Mouse (Mus musculus): ENCODE measurements around the gene Nmral1. TPM values are rescaled to one million over a fixed set of nuclear protein-coding genes. Genes with fewer than 3 reads are reported as not detected.
"Not testable (repeated sequence)": the region's sequence is repeated elsewhere in the genome, so short reads cannot be mapped to it uniquely, and the experiment has no call there.

Nmral1 gene
- total RNA-seq, 1 experiment = 35.2 TPM

DNA sequence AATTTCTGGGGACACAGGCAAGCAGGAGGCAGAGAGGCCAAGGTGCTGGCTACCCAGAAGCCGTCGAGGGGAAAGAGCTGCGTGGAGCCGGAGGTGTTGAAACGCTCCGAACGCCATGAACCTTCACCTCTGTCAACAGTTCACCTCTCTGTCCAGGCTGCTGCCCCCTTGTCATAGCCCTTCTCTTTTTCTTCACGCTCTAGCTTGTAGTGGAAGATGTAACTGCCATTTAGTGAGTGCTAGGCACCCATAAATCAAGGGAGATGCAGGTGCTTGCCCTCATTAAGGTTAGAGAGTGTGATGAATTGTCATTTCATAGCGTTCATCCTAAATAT, 34.7 kb downstream of the Nmral1 start:
- Histone ChIP-seq H3K4me1 (ENCODE audit: control insufficient read depth in 2 of 2, insufficient read depth in 2 of 2, low read length in 2 of 2, poor library complexity in 1 of 2) (peaks cover 0 to 2% of the 10 kb centered on the region in 2 experiments; a peak in 3 of 4 replicates), H3K9me3 (ENCODE audit: control insufficient read depth, insufficient read depth, low read depth, low read length) (no peaks in the 10 kb centered on the region), H3K36me3 (ENCODE audit: control insufficient read depth, insufficient read depth, low read length, poor library complexity, severe bottlenecking) (peaks cover 8% of the 10 kb centered on the region), H3K9ac (ENCODE audit: insufficient read depth, low read depth, low read length, poor library complexity, severe bottlenecking) (peak overlapping the region; percentile 96), H3K4me3 (ENCODE audit: insufficient read depth in 1 of 2, low read depth in 1 of 2, low read length in 2 of 2, poor library complexity in 1 of 2, severe bottlenecking in 1 of 2) (peak overlapping the region; percentile 91 to 98), H3K27ac (ENCODE audit: insufficient read depth, low read depth, low read length, poor library complexity, severe bottlenecking) (peak overlapping the region; percentile 20; the same call in 1 of the 2 replicates)
- TF ChIP-seq MAFK (IDR thresholded peaks at IDR 0.05; ENCODE audit: insufficient read depth, low read depth, low read length) (no peak), ZC3H11A (IDR thresholded peaks at IDR 0.05; ENCODE audit: borderline replicate concordance, low read depth, low read length) (no peak), ZNF384 (IDR thresholded peaks at IDR 0.05; ENCODE audit: low read depth, low read length) (no peak), CHD2 (IDR thresholded peaks at IDR 0.05; ENCODE audit: low read depth, low read length) (no peak)
- in situ Hi-C loops (cut with MboI; ENCODE audit: low sequenced_read_pairs in 2 of 2, unreplicated experiment in 2 of 2) = no loop called here
- no peak for DNase-seq (ENCODE audit: low read depth, low spot score)

DNA sequence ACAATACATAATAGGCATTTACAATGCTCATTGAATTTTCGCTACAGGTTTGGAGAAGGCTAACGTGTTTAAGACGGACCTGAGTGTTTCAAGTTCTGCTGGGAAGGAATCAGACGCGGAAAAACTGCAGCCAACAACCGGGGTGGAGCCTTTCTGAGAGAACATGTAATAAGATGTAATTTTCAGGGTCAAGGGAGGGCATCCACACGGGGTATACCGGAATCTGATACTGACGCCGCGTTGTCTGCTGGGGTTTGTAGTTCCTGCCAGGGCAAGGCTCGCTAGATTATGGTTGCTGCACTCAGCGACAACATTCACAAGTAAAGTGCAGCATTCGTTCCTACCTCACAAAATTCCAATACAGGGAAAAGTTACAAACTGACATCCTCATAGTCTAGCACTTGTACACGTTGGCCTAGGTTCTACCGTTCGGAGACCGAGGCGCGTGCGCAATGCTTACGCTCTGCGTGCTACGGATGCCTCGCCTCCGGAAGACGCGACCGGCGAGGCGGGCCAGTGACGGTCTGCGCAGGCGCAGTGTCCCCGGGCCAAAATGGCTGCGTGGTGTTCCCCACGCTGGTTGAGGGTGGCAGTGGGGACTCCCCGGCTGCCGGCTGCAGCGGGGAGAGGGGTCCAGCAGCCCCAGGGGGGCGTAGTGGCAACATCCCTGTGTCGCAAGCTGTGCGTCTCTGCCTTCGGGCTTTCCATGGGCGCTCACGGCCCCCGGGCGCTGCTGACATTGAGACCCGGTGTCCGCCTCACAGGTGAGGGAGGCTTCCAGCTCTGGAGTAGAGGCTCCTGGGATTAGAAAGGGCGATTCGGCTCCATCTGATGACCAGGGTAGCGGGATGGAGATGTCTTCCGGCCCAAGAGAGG, 35.3 kb downstream of the Nmral1 start:
- Histone ChIP-seq H3K9me3 (ENCODE audit: control insufficient read depth, insufficient read depth, low read depth, low read length) (no peaks in the 10 kb centered on the region), H3K9ac (ENCODE audit: insufficient read depth, low read depth, low read length, poor library complexity, severe bottlenecking) (peak overlapping the region; percentile 96), H3K4me1 (ENCODE audit: control insufficient read depth in 2 of 2, insufficient read depth in 2 of 2, low read length in 2 of 2, poor library complexity in 1 of 2) (peaks cover 0 to 2% of the 10 kb centered on the region in 2 experiments; a peak in 3 of 4 replicates), H3K27ac (ENCODE audit: insufficient read depth, low read depth, low read length, poor library complexity, severe bottlenecking) (peak overlapping the region; percentile 54; the same call in 1 of the 2 replicates), H3K36me3 (ENCODE audit: control insufficient read depth, insufficient read depth, low read length, poor library complexity, severe bottlenecking) (peaks cover 8% of the 10 kb centered on the region), H3K4me3 (ENCODE audit: insufficient read depth in 1 of 2, low read depth in 1 of 2, low read length in 2 of 2, poor library complexity in 1 of 2, severe bottlenecking in 1 of 2) (peak overlapping the region; percentile 91 to 98)
- in situ Hi-C loops (cut with MboI; ENCODE audit: low sequenced_read_pairs in 2 of 2, unreplicated experiment in 2 of 2) = no loop called here
- peak; percentile 94 for TF ChIP-seq HCFC1 (IDR thresholded peaks at IDR 0.05; ENCODE audit: borderline replicate concordance, insufficient read depth, low read length)
- no peak for TF ChIP-seq MAFK (IDR thresholded peaks at IDR 0.05; ENCODE audit: insufficient read depth, low read depth, low read length)
- TF ChIP-seq ZNF384 (IDR thresholded peaks at IDR 0.05; ENCODE audit: low read depth, low read length) = no peak
- DNase-seq (ENCODE audit: low read depth, low spot score) = peak; percentile 90

DNA sequence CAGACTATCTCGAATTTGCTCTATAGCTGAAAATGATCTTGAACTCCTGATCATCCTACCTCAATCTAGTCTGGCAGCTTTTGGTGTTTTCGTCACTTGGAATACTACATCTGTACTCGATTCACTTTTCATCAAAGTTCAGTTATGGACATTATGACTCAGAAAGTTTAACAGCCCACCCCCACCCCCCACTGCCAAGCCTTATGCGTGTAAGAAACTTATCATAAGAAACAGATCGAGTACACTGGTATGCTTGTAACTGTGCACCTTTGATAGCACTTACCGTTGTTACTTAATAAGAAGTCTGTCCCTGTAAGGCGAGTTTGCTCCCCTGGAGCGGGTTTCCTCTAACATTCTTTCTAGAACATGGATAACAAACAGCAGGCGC, 36.0 kb downstream of the Nmral1 start:
- Histone ChIP-seq H3K4me1 (ENCODE audit: control insufficient read depth in 2 of 2, insufficient read depth in 2 of 2, low read length in 2 of 2, poor library complexity in 1 of 2) (peaks cover 0 to 2% of the 10 kb centered on the region in 2 experiments; a peak in 3 of 4 replicates), H3K4me3 (ENCODE audit: insufficient read depth in 1 of 2, low read depth in 1 of 2, low read length in 2 of 2, poor library complexity in 1 of 2, severe bottlenecking in 1 of 2) (peak overlapping the region; percentile 91 to 98), H3K9ac (ENCODE audit: insufficient read depth, low read depth, low read length, poor library complexity, severe bottlenecking) (peak overlapping the region; percentile 81; the same call in 1 of the 2 replicates), H3K36me3 (ENCODE audit: control insufficient read depth, insufficient read depth, low read length, poor library complexity, severe bottlenecking) (peaks cover 5% of the 10 kb centered on the region), H3K27ac (ENCODE audit: insufficient read depth, low read depth, low read length, poor library complexity, severe bottlenecking) (peak overlapping the region; percentile 54; the same call in 1 of the 2 replicates), H3K9me3 (ENCODE audit: control insufficient read depth, insufficient read depth, low read depth, low read length) (no peaks in the 10 kb centered on the region)
- TF ChIP-seq ZNF384 (IDR thresholded peaks at IDR 0.05; ENCODE audit: low read depth, low read length) (no peak), HCFC1 (IDR thresholded peaks at IDR 0.05; ENCODE audit: borderline replicate concordance, insufficient read depth, low read length) (no peak), CHD2 (IDR thresholded peaks at IDR 0.05; ENCODE audit: low read depth, low read length) (no peak), ZC3H11A (IDR thresholded peaks at IDR 0.05; ENCODE audit: borderline replicate concordance, low read depth, low read length) (no peak), MAFK (IDR thresholded peaks at IDR 0.05; ENCODE audit: insufficient read depth, low read depth, low read length) (no peak)
- in situ Hi-C loops (cut with MboI; ENCODE audit: low sequenced_read_pairs in 2 of 2, unreplicated experiment in 2 of 2) = no loop called here
- DNase-seq (ENCODE audit: low read depth, low spot score) = no peak

DNA sequence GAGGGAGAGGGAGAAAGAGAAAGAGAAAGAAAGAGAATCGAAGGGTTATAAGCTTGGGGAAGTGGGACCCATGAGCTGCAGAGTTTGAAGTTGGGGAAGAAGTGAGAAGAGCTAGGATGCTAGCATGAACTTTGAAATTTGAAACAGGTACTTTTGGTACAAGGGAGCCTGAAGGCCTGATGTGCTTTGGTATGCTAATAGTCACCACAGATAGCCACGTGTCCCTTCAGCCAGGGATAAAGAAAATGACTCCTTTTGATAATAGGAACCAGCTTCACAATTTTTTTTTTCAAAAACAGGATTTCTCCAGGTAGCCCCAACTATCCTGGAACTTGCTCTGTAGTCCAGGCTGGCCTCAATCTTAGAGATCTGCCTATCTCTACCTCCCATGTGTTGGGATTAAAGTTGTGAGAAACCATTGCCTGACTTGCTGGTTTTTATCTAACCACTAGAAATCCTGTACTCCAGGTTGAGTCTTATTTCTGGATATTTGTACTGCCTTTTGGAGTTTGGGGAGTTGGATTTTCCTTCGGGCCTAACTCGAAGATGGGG, 36.5 kb downstream of the Nmral1 start:
- Histone ChIP-seq H3K27ac (ENCODE audit: insufficient read depth, low read depth, low read length, poor library complexity, severe bottlenecking) (no peak overlapping the region), H3K4me1 (ENCODE audit: control insufficient read depth in 2 of 2, insufficient read depth in 2 of 2, low read length in 2 of 2, poor library complexity in 1 of 2) (peaks cover 0 to 2% of the 10 kb centered on the region in 2 experiments; a peak in 3 of 4 replicates), H3K4me3 (ENCODE audit: insufficient read depth in 1 of 2, low read depth in 1 of 2, low read length in 2 of 2, poor library complexity in 1 of 2, severe bottlenecking in 1 of 2) (peak overlapping the region in 1 of 2 experiments; percentile 91; a peak in 1 of 4 replicates), H3K9ac (ENCODE audit: insufficient read depth, low read depth, low read length, poor library complexity, severe bottlenecking) (peak overlapping the region; percentile 81; the same call in 1 of the 2 replicates), H3K9me3 (ENCODE audit: control insufficient read depth, insufficient read depth, low read depth, low read length) (no peaks in the 10 kb centered on the region), H3K36me3 (ENCODE audit: control insufficient read depth, insufficient read depth, low read length, poor library complexity, severe bottlenecking) (peaks cover 3% of the 10 kb centered on the region)
- in situ Hi-C loops (cut with MboI; ENCODE audit: low sequenced_read_pairs in 2 of 2, unreplicated experiment in 2 of 2) = no loop called here
- DNase-seq (ENCODE audit: low read depth, low spot score) = no peak
- no peak for TF ChIP-seq CHD2 (IDR thresholded peaks at IDR 0.05; ENCODE audit: low read depth, low read length)
- TF ChIP-seq ZC3H11A (IDR thresholded peaks at IDR 0.05; ENCODE audit: borderline replicate concordance, low read depth, low read length) = no peak
- no peak for TF ChIP-seq MAFK (IDR thresholded peaks at IDR 0.05; ENCODE audit: insufficient read depth, low read depth, low read length)
- TF ChIP-seq HCFC1 (IDR thresholded peaks at IDR 0.05; ENCODE audit: borderline replicate concordance, insufficient read depth, low read length) = no peak
- TF ChIP-seq ZNF384 (IDR thresholded peaks at IDR 0.05; ENCODE audit: low read depth, low read length) = no peak

- DNase-seq (ENCODE audit: low read depth, low spot score); H3K9me3 ChIP-seq (ENCODE audit: control insufficient read depth, insufficient read depth, low read depth, low read length); in situ Hi-C loops (cut with MboI; ENCODE audit: low sequenced_read_pairs in 2 of 2, unreplicated experiment in 2 of 2); H3K4me1 ChIP-seq (ENCODE audit: control insufficient read depth in 2 of 2, insufficient read depth in 2 of 2, low read length in 2 of 2, poor library complexity in 1 of 2); H3K4me3 ChIP-seq (ENCODE audit: insufficient read depth in 1 of 2, low read depth in 1 of 2, low read length in 2 of 2, poor library complexity in 1 of 2, severe bottlenecking in 1 of 2); H3K9ac ChIP-seq (ENCODE audit: insufficient read depth, low read depth, low read length, poor library complexity, severe bottlenecking); H3K36me3 ChIP-seq (ENCODE audit: control insufficient read depth, insufficient read depth, low read length, poor library complexity, severe bottlenecking); H3K27ac ChIP-seq (ENCODE audit: insufficient read depth, low read depth, low read length, poor library complexity, severe bottlenecking): not testable (repeated sequence)
These were observed 38.2 kb downstream of the Nmral1 start for GRCm38 (mm10) chr16:4680922-4681455.

Measured in ES-E14 (cell line).